Comparison of ENCODE assay signal across 8 mouse cellular contexts in the genomic region with DNA sequence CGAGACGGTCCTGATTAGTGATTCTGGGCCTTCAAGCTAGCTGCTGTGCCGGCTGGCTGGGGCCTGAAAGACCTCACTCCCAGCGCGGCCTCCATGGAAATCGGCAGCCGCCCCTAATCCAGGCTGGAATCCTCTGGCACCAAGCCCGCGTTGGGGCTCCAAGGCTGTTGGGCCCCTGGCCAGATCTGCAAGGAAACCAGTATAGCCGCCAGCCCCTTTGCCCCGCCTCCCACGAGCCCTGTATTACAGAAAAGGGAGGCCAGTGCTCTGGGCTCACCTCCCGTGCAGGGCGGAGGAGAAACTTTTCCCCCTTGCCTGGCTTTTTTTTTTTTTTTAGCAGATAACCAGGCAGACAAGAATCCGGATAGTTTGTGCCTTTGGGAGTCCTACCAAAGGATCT. TPM values are rescaled to one million over a fixed set of nuclear protein-coding genes. Genes with fewer than 3 reads are reported as not detected.
DNase-seq lines count a peak whose midpoint lies in the region; ATAC-seq and TF ChIP-seq lines count a peak whose summit lies in the region.

No protein-coding gene starts in this region.

- peak; percentile 75 for DNase-seq in G1E (ENCODE audit: low spot score)
- DNase-seq in cerebellum, adult 8-10 months = peak; percentile 85
- peak; percentile 63 for DNase-seq in forelimb bud, embryonic 11.5 days (ENCODE audit: low read depth, low spot score)
- DNase-seq in heart, postnatal 4 days = peak; percentile 100
- peak; percentile 92 to 95 for DNase-seq in layer of hippocampus, postnatal 14 days (ENCODE audit: low spot score in 2 of 2)
- peak; percentile 97 for DNase-seq in lung, postnatal 0 days (ENCODE audit: low spot score)
- peak; percentile 79 to 82 for DNase-seq in right cerebral cortex, adult 2 months (ENCODE audit: low spot score in 2 of 2)
- DNase-seq in urinary bladder, postnatal 14 days (ENCODE audit: low spot score) = peak; percentile 98

- TF ChIP-seq EP300 in lung, postnatal 0 days (IDR thresholded peaks at IDR 0.05) = no peak; the same call in 1 of the 2 replicates

- WGBS in lung, postnatal 0 days = 1% methylated on average over 15 of the region's 15 CpGs

- TF ChIP-seq CTCF in G1E (IDR thresholded peaks at IDR 0.05; ENCODE audit: low read depth, low read length) = no peak
- no peak for TF ChIP-seq CTCF in lung, postnatal 0 days (IDR thresholded peaks at IDR 0.05)

- H3K36me3 ChIP-seq in G1E (replicated peaks) = peaks cover 51% of the 10 kb centered on the region
- no peaks in the 10 kb centered on the region for H3K36me3 ChIP-seq in lung, postnatal 0 days (ENCODE audit: insufficient read depth, low read length)

- peak overlapping the region; percentile 63 for H3K4me2 ChIP-seq in lung, postnatal 0 days (replicated peaks; ENCODE audit: low read depth, low read length)

- H3K9me3 ChIP-seq in G1E (replicated peaks) = no peaks in the 10 kb centered on the region
- H3K9me3 ChIP-seq in lung, postnatal 0 days (ENCODE audit: low read length) = no peaks in the 10 kb centered on the region

- peaks cover 68% of the 10 kb centered on the region for H3K4me1 ChIP-seq in G1E (ENCODE audit: insufficient read depth, low read depth, low read length)
- peaks cover 47% of the 10 kb centered on the region for H3K4me1 ChIP-seq in lung, postnatal 0 days (ENCODE audit: insufficient read depth, low read depth, low read length)

- peak overlapping the region; percentile 97 for H3K27ac ChIP-seq in lung, postnatal 0 days (ENCODE audit: low read length)

- H3K9ac ChIP-seq in lung, postnatal 0 days (replicated peaks; ENCODE audit: low read depth) = peak overlapping the region; percentile 46

- no peak for ATAC-seq in G1E (ENCODE audit: extremely low read depth, insufficient number of reproducible peaks, low FRiP score, poor library complexity, severe bottlenecking)
- peak; percentile 49 for ATAC-seq in lung, postnatal 0 days

- H3K4me3 ChIP-seq in G1E (ENCODE audit: low read depth, low read length) = peak overlapping the region; percentile 93
- H3K4me3 ChIP-seq in lung, postnatal 0 days (ENCODE audit: low read depth, low read length) = peak overlapping the region; percentile 37

- no peaks in the 10 kb centered on the region for H3K27me3 ChIP-seq in G1E (ENCODE audit: insufficient read depth, low read length)
- H3K27me3 ChIP-seq in lung, postnatal 0 days (replicated peaks; ENCODE audit: insufficient read depth, low read length) = no peaks in the 10 kb centered on the region

RNA-seq across cellular contexts. Expression of gene Ptbp1, which starts 0.8 kb away (rescaled TPM):
- 333 and 387 TPM in 2 replicates for total RNA-seq in G1E (2014; fragmentation: Nextera tagmentation)
- total RNA-seq in G1E (2017) = 168 and 190 TPM in 2 replicates
- polyA plus RNA-seq in G1E (2012) = 1,117 and 1,292 TPM in 2 replicates
- 100 to 1,000 TPM; 167 to 182 TPM for total RNA-seq in heart, postnatal 4 days (2021)
- total RNA-seq in layer of hippocampus, postnatal 14 days (2021) = 10 to 100 TPM; 62.9 to 70.2 TPM
- polyA plus RNA-seq in lung, postnatal 0 days (2015; fragmentation: Nextera tagmentation; extraction: Ambion mirVana) = 107 and 109 TPM in 2 replicates

RNA-seq across cellular contexts. Expression of gene Prtn3, which starts 20.9 kb away (rescaled TPM):
- total RNA-seq in G1E (2014; fragmentation: Nextera tagmentation) = not detected in 2 replicates
- 0.49 TPM in 1 of 2 replicates, not detected in the other for total RNA-seq in G1E (2017)
- polyA plus RNA-seq in G1E (2012) = 2.0 and 2.1 TPM in 2 replicates
- total RNA-seq in heart, postnatal 4 days (2021) = not detected
- total RNA-seq in layer of hippocampus, postnatal 14 days (2021) = 1 to 10 TPM; 2.3 to 3.0 TPM
- polyA plus RNA-seq in lung, postnatal 0 days (2015; fragmentation: Nextera tagmentation; extraction: Ambion mirVana) = 2.2 and 2.4 TPM in 2 replicates

RNA-seq across cellular contexts. Expression of gene Plppr3, which starts 21.0 kb away (rescaled TPM):
- total RNA-seq in G1E (2014; fragmentation: Nextera tagmentation) (not detected in 2 replicates), G1E (2017) (0.06 and 0.82 TPM in 2 replicates)
- 0.13 and 0.20 TPM in 2 replicates for polyA plus RNA-seq in G1E (2012)
- 1 to 10 TPM; 2.5 to 2.9 TPM for total RNA-seq in heart, postnatal 4 days (2021)
- total RNA-seq in layer of hippocampus, postnatal 14 days (2021) = 10 to 100 TPM; 53.5 to 57.7 TPM
- polyA plus RNA-seq in lung, postnatal 0 days (2015; fragmentation: Nextera tagmentation; extraction: Ambion mirVana) = 3.9 and 4.8 TPM in 2 replicates

RNA-seq across cellular contexts. Expression of gene Misp, which starts 32.6 kb away (rescaled TPM):
- not detected in 2 replicates for total RNA-seq in G1E (2014; fragmentation: Nextera tagmentation)
- total RNA-seq in G1E (2017) = 0.33 TPM in 1 of 2 replicates, not detected in the other
- not detected in 2 replicates for polyA plus RNA-seq in G1E (2012)
- under 1 TPM; 0.14 to 0.45 TPM for total RNA-seq in heart, postnatal 4 days (2021)
- under 1 TPM; 0.26 to 0.53 TPM for total RNA-seq in layer of hippocampus, postnatal 14 days (2021)
- 10.5 and 10.6 TPM in 2 replicates for polyA plus RNA-seq in lung, postnatal 0 days (2015; fragmentation: Nextera tagmentation; extraction: Ambion mirVana)

RNA-seq across cellular contexts. Expression of gene Elane, which starts 32.7 kb away (rescaled TPM):
- total RNA-seq in G1E (2014; fragmentation: Nextera tagmentation) = not detected in 2 replicates
- total RNA-seq in G1E (2017) = 0.23 TPM in 1 of 2 replicates, not detected in the other
- polyA plus RNA-seq in G1E (2012) = 0.72 and 1.1 TPM in 2 replicates
- not detected for total RNA-seq in heart, postnatal 4 days (2021)
- not detected for total RNA-seq in layer of hippocampus, postnatal 14 days (2021)
- polyA plus RNA-seq in lung, postnatal 0 days (2015; fragmentation: Nextera tagmentation; extraction: Ambion mirVana) = 0.92 TPM in 1 of 2 replicates, not detected in the other

Comparison
In these comparisons a context has a peak if more than half of its experiments do, and no peak if none do; other contexts are left out.
1. RNA of gene Plppr3, which starts 21.0 kb away (total RNA-seq): 53.5 to 57.7 TPM in layer of hippocampus, postnatal 14 days; 2.5 to 2.9 TPM in heart, postnatal 4 days and 0.06 to 0.82 TPM in G1E; every median in the first group is over 10 times any median in the second.
2. Peak in every context shown above with its lines, with median percentiles within 50 percentile points of each other: DNase-seq.